Mouse (Mus musculus) erythroblast, embryonic 14.5 days (primary cell): Measurements from ENCODE around the gene Xrcc5.

Experiments used
- GATA1 ChIP-seq: IDR thresholded peaks from 2 replicates; pipeline ENCODE4 v1.6.1; 2012; ENCODE audit warnings: low read length, inconsistent platforms, mixed read lengths
- TAL1 ChIP-seq: IDR thresholded peaks from 3 replicates; pipeline ENCODE4 v1.6.1; 2012; ENCODE audit warnings: low read length, inconsistent platforms, mixed read lengths

DNA sequence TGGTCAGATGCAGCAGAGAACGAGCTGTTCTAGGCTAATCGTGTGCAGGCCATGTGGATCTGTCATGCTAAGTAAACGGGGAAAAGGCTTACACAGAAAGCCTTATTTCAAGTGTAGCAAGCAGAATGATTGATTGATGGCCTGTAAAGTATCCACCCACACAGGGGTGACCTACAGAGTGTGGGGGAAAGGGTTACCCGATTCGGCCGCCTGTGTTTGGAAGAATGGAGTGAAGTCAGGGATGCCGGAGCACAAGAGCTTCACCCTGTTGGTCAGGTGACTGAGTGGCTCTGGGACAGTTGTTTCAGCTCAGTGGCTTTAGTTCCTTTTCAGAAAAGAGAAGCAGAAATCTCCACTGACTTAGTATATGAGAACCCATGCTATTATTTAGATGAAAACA, 9.7 kb downstream of the Xrcc5 start:
- no peak for TF ChIP-seq GATA1
- no peak for TF ChIP-seq TAL1
